In the genomic region with DNA sequence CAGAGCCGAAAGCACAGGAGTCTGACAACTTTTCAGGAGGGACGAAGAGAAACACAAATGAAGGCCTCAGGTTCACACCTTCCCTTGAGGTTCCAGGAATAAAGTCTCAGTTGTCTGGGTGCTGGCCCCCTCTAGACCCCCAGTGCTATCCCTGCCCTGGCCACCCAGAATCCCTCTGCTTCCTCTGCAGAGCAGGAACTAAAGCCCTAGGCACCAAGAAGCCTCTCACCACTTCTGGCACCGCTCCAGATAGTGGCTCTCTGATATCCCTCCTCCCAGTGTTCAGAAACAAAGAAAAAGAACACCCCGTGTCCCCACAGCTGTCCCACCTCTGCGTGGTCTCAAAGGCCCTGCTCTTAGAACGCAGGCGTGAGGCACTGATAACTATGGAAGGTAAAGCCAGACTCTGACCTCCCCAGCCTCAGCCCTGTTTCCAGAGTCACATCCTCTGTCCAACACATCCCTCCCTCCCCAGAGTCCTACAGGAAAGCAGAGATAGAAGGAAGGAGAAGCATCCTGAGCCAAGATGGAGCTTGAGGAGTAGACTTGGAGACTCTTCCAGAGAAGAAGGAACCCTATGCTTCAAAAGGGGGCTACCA, we compare ENCODE assay signal across 8 mouse cellular contexts. TPM values are rescaled to one million over a fixed set of nuclear protein-coding genes. Genes with fewer than 3 reads are reported as not detected.
DNase-seq lines count a peak whose midpoint lies in the region; ATAC-seq lines count a peak whose summit lies in the region.

Tmem176a (plus strand) TSS at position 549 of the 599 bp plus-strand sequence.

- H3K9me3 ChIP-seq in embryonic facial prominence, embryonic 15.5 days (replicated peaks): no peaks in the 10 kb centered on the region
- no peaks in the 10 kb centered on the region for H3K9me3 ChIP-seq in heart, embryonic 16.5 days (replicated peaks; ENCODE audit: control insufficient read depth, low read length)
- H3K9me3 ChIP-seq in lung, embryonic 16.5 days (ENCODE audit: control insufficient read depth, low read length): no peaks in the 10 kb centered on the region

- H3K27me3 ChIP-seq in embryonic facial prominence, embryonic 15.5 days: no peaks in the 10 kb centered on the region
- H3K27me3 ChIP-seq in heart, embryonic 16.5 days (ENCODE audit: control insufficient read depth, insufficient read depth, low read length): no peaks in the 10 kb centered on the region
- H3K27me3 ChIP-seq in lung, embryonic 16.5 days (ENCODE audit: control insufficient read depth, insufficient read depth, low read depth, low read length): no peaks in the 10 kb centered on the region

- H3K4me3 ChIP-seq in embryonic facial prominence, embryonic 15.5 days (replicated peaks): peak within 1 kb of the TSS; percentile 52
- peak within 1 kb of the TSS; percentile 61 for H3K4me3 ChIP-seq in heart, embryonic 16.5 days (ENCODE audit: low read length)
- peak within 1 kb of the TSS; percentile 53 for H3K4me3 ChIP-seq in lung, embryonic 16.5 days (ENCODE audit: low read length)

- 15% methylated on average over 7 of the region's 7 CpGs for WGBS in embryonic facial prominence, embryonic 15.5 days
- WGBS in heart, embryonic 16.5 days: 9% methylated on average over 7 of the region's 7 CpGs
- WGBS in large intestine, adult 2 months: 3% methylated on average over 7 of the region's 7 CpGs
- WGBS in lung, embryonic 16.5 days: under 1% methylated on average over 7 of the region's 7 CpGs

- H3K27ac ChIP-seq in embryonic facial prominence, embryonic 15.5 days (replicated peaks): peak within 1 kb of the TSS; percentile 85
- H3K27ac ChIP-seq in heart, embryonic 16.5 days (ENCODE audit: low read length): peak within 1 kb of the TSS; percentile 95
- peak within 1 kb of the TSS; percentile 94 for H3K27ac ChIP-seq in lung, embryonic 16.5 days (ENCODE audit: low read length)

- peak within 1 kb of the TSS; percentile 37 for H3K9ac ChIP-seq in embryonic facial prominence, embryonic 15.5 days
- H3K9ac ChIP-seq in heart, embryonic 16.5 days (ENCODE audit: low read length): peak within 1 kb of the TSS; percentile 78
- peak within 1 kb of the TSS; percentile 81 for H3K9ac ChIP-seq in lung, embryonic 16.5 days (ENCODE audit: low read length)

- DNase-seq in 3T3-L1 (ENCODE audit: low read depth, low spot score): peak; percentile 77
- DNase-seq in MEL-GATA-1-ER (ENCODE audit: extremely low read depth, low read depth): peak; percentile 68
- no peak for DNase-seq in large intestine, adult 2 months (ENCODE audit: low read depth, low spot score)
- DNase-seq in ovary, postnatal 36 days (ENCODE audit: low spot score): peak; percentile 56
- DNase-seq in spleen, adult 18-20 months: no peak

- peak; percentile 7; the same call in 1 of the 2 replicates for ATAC-seq in embryonic facial prominence, embryonic 15.5 days (ENCODE audit: insufficient number of reproducible peaks, low FRiP score, low TSS enrichment, low read depth)
- ATAC-seq in heart, embryonic 16.5 days (replicated peaks; ENCODE audit: extremely low read depth, insufficient read depth, low FRiP score): peak; percentile 28
- peak; percentile 23 for ATAC-seq in lung, embryonic 16.5 days (ENCODE audit: low read depth)

- peaks cover 40% of the 10 kb centered on the region; the same call in 1 of the 2 replicates for H3K36me3 ChIP-seq in embryonic facial prominence, embryonic 15.5 days
- H3K36me3 ChIP-seq in heart, embryonic 16.5 days (ENCODE audit: control insufficient read depth, insufficient read depth): 0 out of 2 replicates have a peak, but pooled peaks cover 9% of the 10 kb centered on the region
- peaks cover 35% of the 10 kb centered on the region for H3K36me3 ChIP-seq in lung, embryonic 16.5 days (ENCODE audit: control insufficient read depth, insufficient read depth, low read length)

- H3K4me2 ChIP-seq in embryonic facial prominence, embryonic 15.5 days (replicated peaks): peak within 1 kb of the TSS; percentile 63
- H3K4me2 ChIP-seq in heart, embryonic 16.5 days (ENCODE audit: low read depth, low read length): peak within 1 kb of the TSS; percentile 79
- peak within 1 kb of the TSS; percentile 87 for H3K4me2 ChIP-seq in lung, embryonic 16.5 days (ENCODE audit: low read depth, low read length)

- peaks cover 42% of the 10 kb centered on the region for H3K4me1 ChIP-seq in embryonic facial prominence, embryonic 15.5 days
- peaks cover 27% of the 10 kb centered on the region for H3K4me1 ChIP-seq in heart, embryonic 16.5 days (ENCODE audit: control insufficient read depth, insufficient read depth, low read length)
- peaks cover 28% of the 10 kb centered on the region for H3K4me1 ChIP-seq in lung, embryonic 16.5 days (replicated peaks; ENCODE audit: control insufficient read depth, insufficient read depth, low read length)

RNA-seq across cellular contexts. Expression of gene Tmem176a, which starts in this region (rescaled TPM):
- polyA plus RNA-seq in embryonic facial prominence, embryonic 15.5 days (2015; fragmentation: Nextera tagmentation; extraction: Ambion mirVana): 64.4 and 77.8 TPM in 2 replicates
- 78.4 and 88.4 TPM in 2 replicates for polyA plus RNA-seq in heart, embryonic 16.5 days (2015; fragmentation: Nextera tagmentation; extraction: Ambion mirVana)
- polyA plus RNA-seq in large intestine, adult 2 months (2012; rRNA removed): 121 and 133 TPM in 2 replicates
- 242 and 258 TPM in 2 replicates for polyA plus RNA-seq in lung, embryonic 16.5 days (2015; fragmentation: Nextera tagmentation; extraction: Ambion mirVana)

Comparison
In these comparisons a context has a peak if more than half of its experiments do, and no peak if none do; other contexts are left out.
1. DNase-seq: peak in 3T3-L1 (single experiment), MEL-GATA-1-ER (single experiment) and ovary, postnatal 36 days (single experiment); none in large intestine, adult 2 months (single experiment) and spleen, adult 18-20 months (0 of 2).
2. Peak in every context shown above with its lines, with median percentiles within 50 percentile points of each other: ATAC-seq, H3K27ac ChIP-seq, H3K4me2 ChIP-seq, H3K4me3 ChIP-seq and H3K9ac ChIP-seq.